12 mouse cellular contexts compared by ENCODE assay signal in the genomic region with DNA sequence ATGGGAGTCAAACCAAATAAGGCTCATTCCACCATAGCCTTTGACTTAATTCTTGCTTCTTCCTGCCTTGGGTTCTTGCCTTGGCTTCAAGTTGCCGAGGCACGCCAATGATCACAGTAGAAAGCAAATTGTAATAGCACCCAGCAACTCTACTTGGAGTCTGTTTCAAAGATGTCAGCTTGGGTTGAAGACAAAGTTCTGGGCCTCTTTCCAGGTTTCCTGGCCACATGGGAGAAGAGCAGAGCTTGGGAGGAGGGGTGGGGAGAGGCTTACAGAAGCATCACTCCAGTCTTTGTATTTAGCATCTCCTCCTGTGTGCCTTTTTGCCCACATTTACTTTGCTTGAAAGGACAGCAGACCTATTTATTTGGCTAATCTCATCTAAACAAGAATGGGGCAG.
DNase-seq lines count a peak whose midpoint lies in the region; ATAC-seq lines count a peak whose summit lies in the region.
"Had no signal": no experiment of that assay in that cellular context is flagged by ENCODE, and none has a peak within 500 bp of the region (broad histone marks: within the 10 kb centered on the region; RNA-seq: fewer than 3 reads in every experiment).

No protein-coding gene starts in this region.

- intact Hi-C loops in left cerebral cortex, postnatal 4 days (cut with DNase I): no loop called here

- no peak for ATAC-seq in activated CD4-positive, CD25-positive, alpha-beta regulatory T cell, adult 4 months
- ATAC-seq: forebrain, embryonic 16.5 days; intestine, embryonic 15.5 days had no signal

- peak; percentile 46 to 47 for DNase-seq in cerebellum, postnatal 10 days
- no peak for DNase-seq in cerebellum, postnatal 4 days (ENCODE audit: low spot score in 2 of 2)
- peak; percentile 11 for DNase-seq in left cerebral cortex, postnatal 4 days
- no peak for DNase-seq in left cerebral cortex, adult 18-20 months (ENCODE audit: low spot score in 2 of 2)
- DNase-seq in adipocyte (ENCODE audit: low spot score): peak; percentile 80
- DNase-seq in heart, adult 9 months (ENCODE audit: low spot score in 2 of 2): peak; percentile 5 to 26
- DNase-seq in frontal cortex, adult 2 months (ENCODE audit: extremely low spot score in 1 of 2, low spot score in 1 of 2): no peak
- DNase-seq: cerebellum, adult 11-12 months; kidney, postnatal 36 days had no signal

Comparison
In these comparisons a context has a peak if more than half of its experiments do, and no peak if none do; other contexts are left out.
1. DNase-seq: peak in cerebellum, postnatal 10 days (2 of 2), left cerebral cortex, postnatal 4 days (single experiment), adipocyte (single experiment) and heart, adult 9 months (2 of 2); none in cerebellum, postnatal 4 days (0 of 2), left cerebral cortex, adult 18-20 months (0 of 2) and frontal cortex, adult 2 months (0 of 2).